Mouse (Mus musculus): ENCODE measurements at regions not wholly inside any gene's neighbourhood (a gene's known extent, or its start where the extent isn't known, plus 50 kb on each side); places are given as distances from the start of the nearest gene placed in this dataset.

- no peak for DNase-seq (ENCODE audit: low read depth, low spot score)
Observed at GRCm38 (mm10) chr4:142863939-142864338, 348.9 kb downstream of the Prdm2 start.

- DNase-seq (ENCODE audit: low read depth, low spot score), result peak; percentile 84
Observed at GRCm38 (mm10) chr4:142860441-142860840, 352.4 kb downstream of the Prdm2 start.

GRCm38 (mm10) chr4:142856626-142857025, 356.2 kb downstream of the Prdm2 start:
- DNase-seq (ENCODE audit: low read depth, low spot score), result peak; percentile 98

- DNase-seq (ENCODE audit: low read depth, low spot score), result no peak
Observed at GRCm38 (mm10) chr4:142855635-142856034, 357.2 kb downstream of the Prdm2 start.

- DNase-seq (ENCODE audit: low read depth, low spot score), result peak; percentile 84
Observed at GRCm38 (mm10) chr4:142853924-142854323, 358.9 kb downstream of the Prdm2 start.

- peak; percentile 58 for DNase-seq (ENCODE audit: low read depth, low spot score)
Observed at GRCm38 (mm10) chr4:142845066-142845696, 367.6 kb downstream of the Prdm2 start.

GRCm38 (mm10) chr4:142839540-142839939, 373.3 kb downstream of the Prdm2 start:
- no peak for DNase-seq (ENCODE audit: low read depth, low spot score)

- no peak for DNase-seq (ENCODE audit: low read depth, low spot score)
Observed at GRCm38 (mm10) chr4:142838363-142838964, 374.3 kb downstream of the Prdm2 start.

- DNase-seq (ENCODE audit: low read depth, low spot score), result no peak
Observed at GRCm38 (mm10) chr4:142837636-142838035, 375.2 kb downstream of the Prdm2 start.

GRCm38 (mm10) chr4:142829711-142830110, 383.1 kb downstream of the Prdm2 start:
- DNase-seq (ENCODE audit: low read depth, low spot score), result peak; percentile 33

- DNase-seq (ENCODE audit: low read depth, low spot score), result peak; percentile 37
Observed at GRCm38 (mm10) chr4:142828969-142829368, 383.8 kb downstream of the Prdm2 start.

- DNase-seq (ENCODE audit: low read depth, low spot score), result peak; percentile 68
Observed at GRCm38 (mm10) chr4:142826250-142826893, 386.4 kb downstream of the Prdm2 start.

GRCm38 (mm10) chr4:142825786-142826185, 387.0 kb downstream of the Prdm2 start:
- DNase-seq (ENCODE audit: low read depth, low spot score), result no peak

- DNase-seq (ENCODE audit: low read depth, low spot score), result no peak
Observed at GRCm38 (mm10) chr4:142818440-142818839, 394.4 kb downstream of the Prdm2 start.

- peak; percentile 14 for DNase-seq (ENCODE audit: low read depth, low spot score)
Observed at GRCm38 (mm10) chr4:142816986-142817385, 395.8 kb downstream of the Prdm2 start.

GRCm38 (mm10) chr4:142803819-142804218, 409.0 kb downstream of the Prdm2 start:
- no peak for DNase-seq (ENCODE audit: low read depth, low spot score)

- DNase-seq (ENCODE audit: low read depth, low spot score), result peak; percentile 77
Observed at GRCm38 (mm10) chr4:142799291-142799690, 413.5 kb downstream of the Prdm2 start.

GRCm38 (mm10) chr4:142798834-142799233, 414.0 kb downstream of the Prdm2 start:
- peak; percentile 59 for DNase-seq (ENCODE audit: low read depth, low spot score)

- peak; percentile 30 for DNase-seq (ENCODE audit: low read depth, low spot score)
Observed at GRCm38 (mm10) chr4:142792606-142792970, 420.2 kb downstream of the Prdm2 start.

GRCm38 (mm10) chr4:142791823-142792605, 420.8 kb downstream of the Prdm2 start:
- DNase-seq (ENCODE audit: low read depth, low spot score), result peak; percentile 87

- no peak for DNase-seq (ENCODE audit: low read depth, low spot score)
Observed at GRCm38 (mm10) chr4:142789048-142789447, 423.7 kb downstream of the Prdm2 start.

GRCm38 (mm10) chr4:142785386-142785785, 427.4 kb downstream of the Prdm2 start:
- DNase-seq (ENCODE audit: low read depth, low spot score), result peak; percentile 14
